Mouse (Mus musculus) stomach, embryonic 15.5 days (tissue): ENCODE measurements at regions not wholly inside any gene's neighbourhood (a gene's known extent, or its start where the extent isn't known, plus 50 kb on each side); places are given as distances from the start of the nearest gene placed in this dataset.

Experiments
- ATAC-seq: fragments of 200-750 bp; cut with Nextera tagmentation; 2 replicates; pipeline ENCODE4 v1.8.0; 2017; ENCODE audit warnings: low read depth, moderate number of reproducible peaks, moderate TSS enrichment; ENCODE audit not compliant: insufficient read depth, low FRiP score
- H3K27ac ChIP-seq: fragments of 300-500 bp; sonication (generic); 2 replicates; pipeline ENCODE4 v1.5.1; 2015; ENCODE audit warnings: mild to moderate bottlenecking, inconsistent platforms
- H3K27me3 ChIP-seq: fragments of 300-500 bp; sonication (generic); replicated peaks from 2 replicates; pipeline ENCODE4 v1.6.1; 2015; ENCODE audit warnings: inconsistent platforms
- H3K36me3 ChIP-seq: fragments of 300-500 bp; sonication (generic); 2 replicates; pipeline ENCODE4 v1.6.1; 2015; ENCODE audit warnings: inconsistent platforms
- H3K4me1 ChIP-seq: fragments of 300-500 bp; sonication (generic); 2 replicates; pipeline ENCODE4 v1.6.1; 2015; ENCODE audit warnings: inconsistent platforms
- H3K4me2 ChIP-seq: fragments of 300-500 bp; sonication (generic); 2 replicates; pipeline ENCODE4 v1.6.1; 2015; ENCODE audit warnings: mild to moderate bottlenecking, inconsistent platforms
- H3K4me3 ChIP-seq: fragments of 300-500 bp; sonication (generic); replicated peaks from 2 replicates; pipeline ENCODE4 v1.5.1; 2015; ENCODE audit warnings: inconsistent platforms
- H3K9ac ChIP-seq: fragments of 300-500 bp; sonication (generic); 2 replicates; pipeline ENCODE4 v1.6.1; 2015; ENCODE audit warnings: inconsistent platforms
- H3K9me3 ChIP-seq: fragments of 300-500 bp; sonication (generic); 2 replicates; pipeline ENCODE4 v1.6.1; 2016; ENCODE audit warnings: inconsistent platforms
- WGBS: fragments of 180-500 bp; shearing (Covaris S2); methylation state at CpG from one replicate; pipeline ENCODE4 v1.1.7; 2015; 5-methylcytosine and 5-hydroxymethylcytosine counted together

DNA sequence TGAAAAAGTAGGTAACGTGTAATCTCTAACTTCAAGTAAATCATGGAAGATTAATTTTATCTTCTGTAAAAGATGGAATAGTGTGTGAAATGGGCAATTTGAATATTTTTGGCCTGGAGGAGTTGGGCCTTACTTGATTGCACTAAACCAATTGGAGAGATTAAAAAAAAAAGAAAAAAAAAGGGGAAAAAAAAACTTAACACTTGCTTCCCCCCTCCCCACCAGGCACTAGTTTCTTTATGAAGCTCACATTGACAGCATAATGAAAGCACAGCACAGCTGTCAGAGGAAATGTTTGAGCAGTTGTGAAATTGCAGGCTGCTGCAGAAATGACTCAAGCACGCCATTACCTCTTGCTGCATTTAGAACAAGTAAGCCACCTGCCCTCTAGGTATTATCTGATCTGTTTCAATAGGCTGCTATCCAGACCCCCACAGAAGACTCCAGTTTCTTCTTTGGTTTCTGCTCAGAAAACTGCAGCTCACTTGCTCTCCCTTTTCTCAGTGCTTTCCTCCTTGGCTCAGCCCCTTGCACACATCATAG, 297.9 kb downstream of the D3Ertd751e start:
- Histone ChIP-seq H3K36me3 (no peaks in the 10 kb centered on the region), H3K9me3 (no peaks in the 10 kb centered on the region), H3K4me2 (no peak overlapping the region), H3K9ac (no peak overlapping the region), H3K27me3 (no peaks in the 10 kb centered on the region), H3K27ac (no peak overlapping the region), H3K4me1 (no peaks in the 10 kb centered on the region), H3K4me3 (no peak overlapping the region)
- 57% methylated on average over 2 of the region's 2 CpGs for WGBS
- no peak for ATAC-seq

DNA sequence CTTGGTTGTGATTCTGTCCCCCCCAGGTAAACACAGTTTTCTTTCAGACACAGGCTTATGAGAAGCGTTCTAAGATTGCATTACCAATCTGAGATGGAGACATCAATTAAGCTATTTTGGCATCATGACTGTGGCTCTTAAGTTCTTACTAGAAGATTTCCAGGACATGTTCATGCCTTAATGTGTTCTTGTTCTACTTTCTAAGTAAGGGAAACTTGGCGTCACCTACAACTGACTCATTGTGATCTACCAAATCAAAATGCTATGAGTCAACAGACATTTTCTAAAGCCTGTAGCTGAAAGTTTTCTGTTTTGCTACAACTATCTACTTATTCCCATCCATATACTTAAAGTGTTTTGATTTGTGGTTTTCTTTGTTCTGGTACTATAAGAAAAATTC, 298.5 kb downstream of the D3Ertd751e start:
- Histone ChIP-seq H3K4me1 (no peaks in the 10 kb centered on the region), H3K9ac (no peak overlapping the region), H3K9me3 (no peaks in the 10 kb centered on the region), H3K4me2 (no peak overlapping the region), H3K27me3 (no peaks in the 10 kb centered on the region), H3K36me3 (no peaks in the 10 kb centered on the region), H3K27ac (no peak overlapping the region), H3K4me3 (no peak overlapping the region)
- 83% methylated on average over 2 of the region's 2 CpGs for WGBS
- ATAC-seq: no peak

DNA sequence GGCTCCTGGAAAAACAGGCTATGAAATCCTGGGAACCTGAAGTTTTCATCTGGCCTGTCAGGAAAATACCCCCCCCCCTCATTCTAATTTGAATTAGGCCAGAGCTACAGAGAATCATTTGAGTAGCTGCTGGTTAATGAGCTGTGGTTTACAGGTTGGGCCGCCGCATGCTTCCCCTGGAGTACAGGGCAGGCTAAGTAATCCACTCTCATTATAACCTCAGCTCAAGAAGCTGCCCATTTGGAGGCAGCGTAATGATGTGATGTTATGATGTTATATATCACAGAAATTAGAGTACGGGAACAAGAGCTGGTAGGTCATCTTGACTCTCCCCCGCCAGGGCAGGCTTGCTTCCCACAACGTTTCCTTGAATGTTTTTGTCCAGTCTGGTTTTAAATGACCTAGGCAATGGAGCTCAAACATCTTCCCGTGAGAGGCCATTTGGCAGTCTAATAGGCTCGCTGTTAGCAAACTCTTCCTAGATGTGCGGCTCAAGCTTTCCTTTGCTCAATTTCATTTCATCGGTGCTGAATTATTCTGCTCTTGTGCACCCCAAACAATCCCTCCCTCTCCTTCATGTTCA, 315.0 kb downstream of the D3Ertd751e start:
- H3K9ac ChIP-seq: no peak overlapping the region
- 85% methylated on average over 10 of the region's 10 CpGs for WGBS
- no peak overlapping the region for H3K4me3 ChIP-seq
- no peaks in the 10 kb centered on the region for H3K4me1 ChIP-seq
- H3K27me3 ChIP-seq: no peaks in the 10 kb centered on the region
- no peaks in the 10 kb centered on the region for H3K36me3 ChIP-seq
- no peak overlapping the region for H3K27ac ChIP-seq
- no peaks in the 10 kb centered on the region for H3K9me3 ChIP-seq
- no peak overlapping the region for H3K4me2 ChIP-seq
- ATAC-seq: no peak

DNA sequence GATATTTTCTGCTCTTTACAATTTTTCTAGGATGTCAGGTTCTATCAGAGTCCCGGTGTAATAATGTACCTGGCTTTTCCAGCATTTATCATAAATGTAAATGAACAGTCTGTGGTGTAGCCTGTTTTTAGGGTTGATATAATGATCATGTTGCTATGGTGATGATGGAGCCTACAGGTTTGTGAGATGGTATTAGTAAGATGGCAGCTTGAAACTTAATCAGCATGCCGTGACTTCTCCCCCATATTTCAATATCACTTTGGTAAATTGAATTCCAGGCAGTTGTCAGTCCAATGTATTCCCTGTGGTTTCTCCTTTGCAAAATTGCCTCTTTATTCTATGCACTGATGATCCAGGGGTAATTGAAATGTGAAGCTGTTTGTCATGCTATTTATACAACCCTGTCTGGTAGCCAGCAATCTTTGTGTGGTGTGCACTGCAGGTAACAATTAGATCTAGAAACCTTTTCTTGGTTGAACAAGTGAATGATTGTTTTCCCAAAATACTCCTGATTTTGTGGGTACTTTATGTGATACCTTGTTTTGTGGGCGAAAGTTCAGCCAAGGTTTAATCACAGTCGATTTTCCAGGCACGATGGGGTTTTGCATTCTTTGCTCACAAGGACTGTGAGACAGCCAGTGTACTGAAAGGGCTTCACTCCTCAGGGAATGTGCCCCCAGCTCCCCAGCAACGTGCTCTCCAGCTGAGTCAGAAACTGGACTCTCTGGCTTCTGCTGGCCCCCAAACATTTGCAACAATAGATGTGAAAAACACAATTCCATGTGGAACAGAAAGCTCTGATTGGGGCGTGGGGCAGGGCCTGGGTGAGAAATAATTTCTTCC, 322.9 kb downstream of the D3Ertd751e start:
- H3K9me3 ChIP-seq: no peaks in the 10 kb centered on the region
- ATAC-seq: no peak
- no peak overlapping the region for H3K27ac ChIP-seq
- no peaks in the 10 kb centered on the region for H3K4me1 ChIP-seq
- no peak overlapping the region for H3K4me3 ChIP-seq
- H3K36me3 ChIP-seq: no peaks in the 10 kb centered on the region
- WGBS: 59% methylated on average over 7 of the region's 7 CpGs
- no peak overlapping the region for H3K9ac ChIP-seq
- H3K27me3 ChIP-seq: no peaks in the 10 kb centered on the region
- H3K4me2 ChIP-seq: no peak overlapping the region

GRCm38 (mm10) chr3:42065962-42066361, 323.6 kb downstream of the D3Ertd751e start:
- Histone ChIP-seq H3K4me1 (no peaks in the 10 kb centered on the region), H3K9ac (no peak overlapping the region), H3K36me3 (no peaks in the 10 kb centered on the region), H3K27ac (no peak overlapping the region), H3K4me2 (no peak overlapping the region), H3K9me3 (no peaks in the 10 kb centered on the region), H3K27me3 (no peaks in the 10 kb centered on the region), H3K4me3 (no peak overlapping the region)
- 55% methylated on average over 3 of the region's 3 CpGs for WGBS
- no peak for ATAC-seq

GRCm38 (mm10) chr3:42067036-42067435, 324.6 kb downstream of the D3Ertd751e start:
- H3K4me3 ChIP-seq: no peak overlapping the region
- no peaks in the 10 kb centered on the region for H3K9me3 ChIP-seq
- H3K27me3 ChIP-seq: no peaks in the 10 kb centered on the region
- no peak overlapping the region for H3K27ac ChIP-seq
- no peaks in the 10 kb centered on the region for H3K4me1 ChIP-seq
- no peak for ATAC-seq
- H3K36me3 ChIP-seq: no peaks in the 10 kb centered on the region
- no peak overlapping the region for H3K9ac ChIP-seq
- 87% methylated on average over 5 of the region's 5 CpGs for WGBS
- no peak overlapping the region for H3K4me2 ChIP-seq

- Histone ChIP-seq H3K27ac (no peak overlapping the region), H3K4me2 (peak overlapping the region; percentile 19; the same call in 1 of the 2 replicates), H3K27me3 (no peaks in the 10 kb centered on the region), H3K4me3 (no peak overlapping the region), H3K4me1 (no peaks in the 10 kb centered on the region), H3K9me3 (no peaks in the 10 kb centered on the region), H3K9ac (no peak overlapping the region), H3K36me3 (no peaks in the 10 kb centered on the region)
- ATAC-seq: no peak
- 28% methylated on average over 11 of the region's 11 CpGs for WGBS
Measured at GRCm38 (mm10) chr3:42074532-42075287, 332.3 kb downstream of the D3Ertd751e start.

GRCm38 (mm10) chr3:42110976-42111847, 368.8 kb downstream of the D3Ertd751e start:
- Histone ChIP-seq H3K4me1 (no peaks in the 10 kb centered on the region), H3K27me3 (no peaks in the 10 kb centered on the region), H3K36me3 (no peaks in the 10 kb centered on the region), H3K4me3 (no peak overlapping the region), H3K9ac (no peak overlapping the region), H3K4me2 (peak overlapping the region; percentile 14; the same call in 1 of the 2 replicates), H3K27ac (no peak overlapping the region), H3K9me3 (no peaks in the 10 kb centered on the region)
- 44% methylated on average over 13 of the region's 13 CpGs for WGBS
- peak; percentile 50; the same call in 1 of the 2 replicates for ATAC-seq

- WGBS: 79% methylated on average over 3 of the region's 3 CpGs
- no peaks in the 10 kb centered on the region for H3K27me3 ChIP-seq
Measured at GRCm38 (mm10) chr3:42129821-42130560, 387.6 kb downstream of the D3Ertd751e start.

GRCm38 (mm10) chr3:42132322-42132721, 389.9 kb downstream of the D3Ertd751e start:
- H3K4me1 ChIP-seq: no peaks in the 10 kb centered on the region
- H3K4me2 ChIP-seq: no peak overlapping the region
- H3K9me3 ChIP-seq: no peaks in the 10 kb centered on the region
- H3K4me3 ChIP-seq: no peak overlapping the region
- H3K36me3 ChIP-seq: no peaks in the 10 kb centered on the region
- H3K27ac ChIP-seq: no peak overlapping the region
- 89% methylated on average over 1 of the region's 1 CpGs for WGBS
- ATAC-seq: no peak
- no peak overlapping the region for H3K9ac ChIP-seq
- no peaks in the 10 kb centered on the region for H3K27me3 ChIP-seq

More at GRCm38 (mm10) chr3:42129821-42130560, 387.6 kb downstream of the D3Ertd751e start:
- no peaks in the 10 kb centered on the region for H3K9me3 ChIP-seq
- no peak overlapping the region for H3K4me2 ChIP-seq
- no peak overlapping the region for H3K9ac ChIP-seq
- H3K27ac ChIP-seq: no peak overlapping the region
- no peaks in the 10 kb centered on the region for H3K4me1 ChIP-seq
- H3K36me3 ChIP-seq: no peaks in the 10 kb centered on the region
- ATAC-seq: no peak
- no peak overlapping the region for H3K4me3 ChIP-seq

DNA sequence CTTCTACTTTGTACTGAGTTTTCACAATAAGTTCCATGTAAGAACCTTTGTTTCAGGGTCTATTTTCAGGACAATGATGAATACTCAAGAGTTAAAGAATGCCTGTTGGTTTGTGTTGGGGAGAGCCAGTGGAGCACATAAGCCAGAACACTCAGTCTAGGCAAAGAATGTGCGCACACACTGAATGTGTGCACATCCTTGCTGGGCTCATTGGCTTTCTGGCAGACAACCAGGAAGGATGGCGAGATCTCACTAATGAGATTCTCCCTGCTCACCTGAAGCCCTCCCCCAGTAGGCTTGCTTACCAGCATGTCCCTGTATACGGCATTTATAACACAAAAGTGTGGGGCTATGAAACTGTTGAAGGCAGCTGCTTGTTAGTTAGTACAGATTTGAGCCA, 411.0 kb downstream of the D3Ertd751e start:
- Histone ChIP-seq H3K27ac (no peak overlapping the region), H3K9me3 (no peaks in the 10 kb centered on the region), H3K4me3 (no peak overlapping the region), H3K4me1 (no peaks in the 10 kb centered on the region), H3K36me3 (no peaks in the 10 kb centered on the region), H3K27me3 (no peaks in the 10 kb centered on the region), H3K9ac (no peak overlapping the region), H3K4me2 (no peak overlapping the region)
- no peak for ATAC-seq
- whole genome bisulfite sequencing: 81% methylated on average over 3 of the region's 3 CpGs
